In genomic region chr7:74456781-74457180, GRCm38 (mm10) we compare ENCODE assay signal across 12 mouse cellular contexts.
"Had no signal": no experiment of that assay in that cellular context is flagged by ENCODE, and none has a peak within 500 bp of the region (broad histone marks: within the 10 kb centered on the region; RNA-seq: fewer than 3 reads in every experiment).

No protein-coding gene starts in this region.

- H3K4me3 ChIP-seq: left cerebral cortex, adult 2 months; liver, embryonic 13.5 days; megakaryocyte, embryonic 14.5 days; midbrain, embryonic 10.5 days; midbrain, embryonic 13.5 days had no signal

- H3K9ac ChIP-seq: liver, embryonic 13.5 days; midbrain, embryonic 13.5 days had no signal

- ATAC-seq: midbrain, embryonic 13.5 days; midbrain, embryonic 16.5 days had no signal

- H3K4me1 ChIP-seq: liver, embryonic 13.5 days; midbrain, embryonic 10.5 days had no signal

- H3K27me3 ChIP-seq: liver, embryonic 13.5 days; megakaryocyte, embryonic 14.5 days; midbrain, embryonic 13.5 days had no signal

- H3K9me3 ChIP-seq: liver, embryonic 13.5 days; megakaryocyte, embryonic 14.5 days; midbrain, embryonic 10.5 days; midbrain, embryonic 13.5 days had no signal

- DNase-seq: kidney, adult 9 months; kidney, postnatal 14 days; kidney, postnatal 4 days; layer of hippocampus, adult 9-11 months; liver, embryonic 13.5 days; thymus, adult 18-20 months; thymus, postnatal 36 days had no signal

- H3K36me3 ChIP-seq: liver, embryonic 13.5 days; midbrain, embryonic 10.5 days; midbrain, embryonic 13.5 days had no signal

- H3K27ac ChIP-seq: left cerebral cortex, adult 2 months; liver, embryonic 13.5 days; midbrain, embryonic 10.5 days; midbrain, embryonic 13.5 days had no signal

- H3K4me2 ChIP-seq: liver, embryonic 13.5 days; midbrain, embryonic 13.5 days had no signal
